Mouse (Mus musculus) embryonic facial prominence, embryonic 14.5 days (tissue): ENCODE measurements at regions not wholly inside any gene's neighbourhood (a gene's known extent, or its start where the extent isn't known, plus 50 kb on each side); places are given as distances from the start of the nearest gene placed in this dataset.

Experiments used
- ATAC-seq: fragments of 200-750 bp; cut with Nextera tagmentation; 2 replicates; pipeline ENCODE4 v1.8.0; 2017; ENCODE audit warnings: low read depth, moderate number of reproducible peaks, moderate TSS enrichment
- DNase-seq: peaks from one replicate; pipeline ENCODE4 v3.0.0-alpha.2; 2015; ENCODE audit warnings: low spot score
- H3K27ac ChIP-seq: fragments of 300-500 bp; sonication (generic); replicated peaks from 2 replicates; pipeline ENCODE4 v1.5.1; 2014; ENCODE audit warnings: low read depth, mild to moderate bottlenecking, low read length, moderate library complexity
- H3K27me3 ChIP-seq: fragments of 300-500 bp; sonication (generic); replicated peaks from 2 replicates; pipeline ENCODE4 v1.6.1; 2014; ENCODE audit warnings: low read length; ENCODE audit not compliant: control insufficient read depth, insufficient read depth
- H3K36me3 ChIP-seq: fragments of 300-500 bp; sonication (generic); 2 replicates; pipeline ENCODE4 v1.6.1; 2014; ENCODE audit warnings: low read length, mixed read lengths; ENCODE audit not compliant: control insufficient read depth, insufficient read depth
- H3K4me1 ChIP-seq: fragments of 300-500 bp; sonication (generic); 2 replicates; pipeline ENCODE4 v1.6.1; 2014; ENCODE audit warnings: antibody characterized with exemption, low read length; ENCODE audit not compliant: control insufficient read depth, insufficient read depth
- H3K4me2 ChIP-seq: fragments of 300-500 bp; sonication (generic); 2 replicates; pipeline ENCODE4 v1.6.1; 2014; ENCODE audit warnings: low read depth, mild to moderate bottlenecking, low read length, moderate library complexity, mixed read lengths
- H3K4me3 ChIP-seq: fragments of 300-500 bp; sonication (generic); 2 replicates; pipeline ENCODE4 v1.5.1; 2014; ENCODE audit warnings: low read depth, mild to moderate bottlenecking, low read length
- H3K9ac ChIP-seq: fragments of 300-500 bp; sonication (generic); 2 replicates; pipeline ENCODE4 v1.6.1; 2014; ENCODE audit warnings: low read depth, mild to moderate bottlenecking, low read length, moderate library complexity, mixed read lengths
- H3K9me3 ChIP-seq: fragments of 300-500 bp; sonication (generic); 2 replicates; pipeline ENCODE4 v1.6.1; 2016; ENCODE audit warnings: low read length; ENCODE audit not compliant: control insufficient read depth
- WGBS: fragments of 180-500 bp; shearing (Covaris S2); extraction: QIAGEN DNeasy Blood & Tissue Kit; methylation state at CpG from one replicate; pipeline ENCODE4 v1.1.7; 2014; 5-methylcytosine and 5-hydroxymethylcytosine counted together

DNA sequence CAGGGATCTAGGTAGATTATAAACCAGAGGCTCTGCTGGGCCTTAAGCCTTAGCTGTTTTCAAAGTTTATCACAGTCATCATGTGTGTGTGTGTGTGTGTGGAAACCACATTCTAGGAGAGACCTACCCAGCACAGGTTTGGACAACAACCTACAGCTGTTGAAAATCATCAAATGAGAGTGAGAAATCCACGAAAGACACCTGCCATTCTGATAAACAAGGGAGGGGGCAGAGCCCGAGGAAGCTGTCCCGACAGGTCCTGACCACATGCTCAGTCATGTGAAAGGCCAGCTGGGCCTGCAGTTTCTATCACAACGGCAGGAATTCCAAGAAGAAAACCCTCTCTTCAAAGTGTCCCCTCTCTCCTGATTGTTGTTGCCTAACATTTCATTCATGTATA lies 114.0 kb upstream of the Atp1b1 start:
- Histone ChIP-seq H3K36me3 (no peaks in the 10 kb centered on the region), H3K9ac (no peak overlapping the region), H3K4me1 (no peaks in the 10 kb centered on the region), H3K4me3 (no peak overlapping the region), H3K27ac (no peak overlapping the region), H3K9me3 (no peaks in the 10 kb centered on the region), H3K27me3 (no peaks in the 10 kb centered on the region), H3K4me2 (no peak overlapping the region)
- ATAC-seq, result no peak
- DNase-seq, result peak; percentile 4
- 58% methylated on average over 4 of the region's 4 CpGs for WGBS

DNA sequence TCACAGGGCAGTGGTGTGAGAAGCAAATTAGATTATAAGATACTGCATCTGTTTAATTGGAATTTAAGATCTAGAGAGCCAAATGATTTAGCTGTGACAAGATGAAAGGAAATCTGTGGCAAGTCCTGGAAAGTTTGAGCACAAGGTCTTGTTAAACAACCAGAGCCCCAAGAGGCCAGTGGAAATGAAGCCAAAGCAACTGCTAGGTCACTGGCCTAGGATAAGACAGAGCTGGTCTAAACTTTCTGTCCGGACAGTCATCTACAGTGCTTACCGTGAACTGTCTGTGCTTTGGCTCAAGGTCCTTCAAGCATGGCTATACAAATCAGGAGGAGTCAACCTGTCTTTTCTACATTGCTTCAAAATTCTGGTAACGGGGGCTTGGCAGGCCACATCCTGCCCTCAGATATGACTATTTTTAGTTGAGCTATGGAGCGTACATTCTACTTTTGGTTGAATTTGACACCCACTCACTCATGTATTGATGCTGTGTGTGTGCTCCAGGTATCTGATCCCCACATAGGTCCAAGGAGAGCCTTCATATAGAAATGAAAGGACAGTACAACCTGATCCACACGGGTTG lies 113.4 kb upstream of the Atp1b1 start:
- ATAC-seq (no peak), DNase-seq (no peak)
- Histone ChIP-seq H3K4me1 (no peaks in the 10 kb centered on the region), H3K9me3 (no peaks in the 10 kb centered on the region), H3K27me3 (no peaks in the 10 kb centered on the region), H3K27ac (no peak overlapping the region), H3K4me3 (no peak overlapping the region), H3K9ac (no peak overlapping the region), H3K36me3 (no peaks in the 10 kb centered on the region), H3K4me2 (no peak overlapping the region)
- WGBS, result 84% methylated on average over 5 of the region's 5 CpGs

DNA sequence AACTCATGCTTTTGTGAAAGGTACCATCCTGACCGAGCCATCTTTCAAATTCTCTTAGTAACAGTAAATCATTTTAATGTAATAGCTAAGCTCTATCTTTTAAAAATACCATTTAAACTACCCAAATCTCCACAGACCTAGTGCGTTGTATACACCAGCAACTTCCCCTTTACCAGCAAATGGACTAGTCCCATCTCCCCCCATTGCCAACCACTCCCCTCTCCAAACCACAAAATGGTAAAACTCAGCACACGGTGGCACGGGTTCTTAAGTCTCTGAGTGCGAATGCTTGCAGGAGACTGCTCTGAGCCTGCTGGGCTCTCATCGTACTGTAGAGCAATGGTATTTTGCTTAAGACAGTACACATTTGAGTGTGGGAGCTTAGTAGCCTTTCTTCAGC lies 106.7 kb upstream of the Atp1b1 start:
- Histone ChIP-seq H3K27me3 (no peaks in the 10 kb centered on the region), H3K4me2 (no peak overlapping the region), H3K27ac (no peak overlapping the region), H3K9ac (no peak overlapping the region), H3K36me3 (no peaks in the 10 kb centered on the region), H3K9me3 (no peaks in the 10 kb centered on the region), H3K4me3 (no peak overlapping the region), H3K4me1 (no peaks in the 10 kb centered on the region)
- ATAC-seq (no peak), DNase-seq (no peak)
- 86% methylated on average over 6 of the region's 6 CpGs for WGBS

DNA sequence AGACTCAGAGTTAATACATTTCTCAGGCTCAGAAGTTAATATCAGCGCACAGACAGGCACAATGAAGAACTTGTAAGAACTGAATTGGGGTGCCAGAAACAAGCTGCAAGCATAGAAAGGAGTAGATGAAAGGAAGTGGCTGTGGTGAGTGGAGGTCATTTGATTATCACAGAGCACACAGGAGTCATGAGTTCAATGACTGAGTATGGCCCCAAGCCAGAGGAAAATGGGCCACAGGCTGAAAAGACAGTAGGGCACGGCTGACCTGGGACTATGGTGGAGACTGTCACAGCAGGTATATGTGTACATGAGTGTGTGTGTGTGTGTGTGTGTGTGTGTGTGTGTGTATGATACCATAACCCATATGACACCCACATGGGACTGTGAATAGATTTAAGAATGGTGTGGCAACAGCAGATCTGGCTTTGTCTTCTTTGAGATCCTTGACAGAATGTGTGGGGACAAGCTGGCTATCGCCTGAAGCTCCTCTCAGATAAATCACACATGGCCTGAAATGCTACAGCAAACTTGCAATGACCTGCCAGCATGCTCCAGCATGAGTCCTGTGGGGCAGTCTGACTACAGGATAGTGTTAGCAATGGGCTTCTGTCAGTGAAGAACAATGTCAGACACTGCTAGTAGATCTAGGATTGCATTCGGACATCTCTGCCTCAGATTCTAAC lies 101.5 kb upstream of the Atp1b1 start:
- H3K4me2 ChIP-seq, result no peak overlapping the region
- H3K9ac ChIP-seq, result no peak overlapping the region
- H3K27me3 ChIP-seq, result no peaks in the 10 kb centered on the region
- DNase-seq (no peak), ATAC-seq (no peak)
- no peak overlapping the region for H3K4me3 ChIP-seq
- 82% methylated on average over 4 of the region's 4 CpGs for WGBS
- no peaks in the 10 kb centered on the region for H3K36me3 ChIP-seq
- no peak overlapping the region for H3K27ac ChIP-seq
- H3K4me1 ChIP-seq, result no peaks in the 10 kb centered on the region
- no peaks in the 10 kb centered on the region for H3K9me3 ChIP-seq

DNA sequence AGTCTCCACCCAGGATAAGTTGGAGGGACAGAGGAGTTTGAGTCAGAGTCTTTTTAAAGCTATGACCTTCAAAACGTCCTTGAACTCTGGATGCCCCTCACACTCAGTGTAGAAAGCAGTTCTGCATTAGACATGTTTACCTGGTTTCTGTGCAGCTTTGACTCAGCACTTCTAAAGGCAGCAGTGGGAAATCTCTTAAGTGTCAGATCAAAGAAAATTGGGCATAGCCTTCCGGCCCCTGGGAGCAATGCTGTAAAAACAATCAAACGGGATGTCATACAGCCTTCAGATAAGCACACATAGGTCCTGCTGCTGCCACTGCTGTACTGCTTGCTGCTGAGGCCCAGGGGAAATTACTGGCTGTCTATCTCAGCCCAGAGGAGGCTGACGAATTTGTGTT lies 94.5 kb upstream of the Atp1b1 start:
- Histone ChIP-seq H3K4me1 (no peaks in the 10 kb centered on the region), H3K27me3 (no peaks in the 10 kb centered on the region), H3K4me3 (no peak overlapping the region), H3K36me3 (no peaks in the 10 kb centered on the region), H3K9ac (no peak overlapping the region), H3K27ac (no peak overlapping the region), H3K9me3 (no peaks in the 10 kb centered on the region), H3K4me2 (no peak overlapping the region)
- DNase-seq (no peak), ATAC-seq (no peak)
- 37% methylated on average over 4 of the region's 4 CpGs for WGBS

DNA sequence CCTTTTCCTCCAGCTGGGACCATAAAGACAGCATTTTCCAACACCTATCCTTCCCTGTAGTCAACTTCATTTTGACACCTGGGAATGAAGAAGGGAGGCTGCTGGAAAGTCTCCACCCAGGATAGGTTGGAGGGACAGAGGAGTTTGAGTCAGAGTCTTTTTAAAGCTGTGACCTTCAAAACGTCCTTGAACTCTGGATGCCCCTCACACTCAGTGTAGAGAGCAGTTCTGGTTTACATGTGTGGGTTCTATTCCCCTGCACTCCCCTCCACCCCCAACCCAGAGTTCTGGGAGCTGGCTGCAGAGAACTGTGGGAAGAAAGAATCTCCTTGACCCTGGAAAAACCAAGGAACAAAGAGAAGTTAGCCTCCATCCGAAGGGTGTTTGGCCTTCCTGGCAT lies 92.9 kb upstream of the Atp1b1 start:
- no peak overlapping the region for H3K4me2 ChIP-seq
- no peaks in the 10 kb centered on the region for H3K4me1 ChIP-seq
- no peaks in the 10 kb centered on the region for H3K27me3 ChIP-seq
- no peak overlapping the region for H3K9ac ChIP-seq
- H3K36me3 ChIP-seq, result no peaks in the 10 kb centered on the region
- no peak overlapping the region for H3K4me3 ChIP-seq
- H3K9me3 ChIP-seq, result no peaks in the 10 kb centered on the region
- ATAC-seq (no peak), DNase-seq (no peak)
- 64% methylated on average over 2 of the region's 2 CpGs for WGBS
- no peak overlapping the region for H3K27ac ChIP-seq

DNA sequence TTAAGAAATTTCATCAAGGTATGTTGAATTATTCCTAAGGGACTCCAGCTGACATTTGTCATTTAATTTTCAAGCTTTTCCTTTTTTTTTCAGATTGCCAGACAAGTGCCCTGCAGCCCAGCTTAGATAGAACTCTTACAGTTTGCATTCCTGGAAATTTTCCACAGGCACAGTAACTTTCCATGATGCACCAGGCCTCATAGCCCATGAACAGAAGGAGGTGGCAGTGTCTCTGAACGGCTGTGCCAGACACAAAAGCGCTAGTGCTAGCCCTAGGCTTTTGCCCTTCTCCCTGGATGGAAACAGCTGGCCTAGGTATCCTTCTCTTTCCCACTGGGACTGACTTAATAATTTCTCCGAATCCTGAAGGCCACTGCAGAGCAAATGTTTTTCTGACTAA lies 92.4 kb upstream of the Atp1b1 start:
- no peaks in the 10 kb centered on the region for H3K36me3 ChIP-seq
- no peak for DNase-seq
- H3K9ac ChIP-seq, result no peak overlapping the region
- 79% methylated on average over 3 of the region's 3 CpGs for WGBS
- no peaks in the 10 kb centered on the region for H3K27me3 ChIP-seq
- ATAC-seq, result no peak
- no peak overlapping the region for H3K4me2 ChIP-seq
- H3K9me3 ChIP-seq, result no peaks in the 10 kb centered on the region
- H3K4me3 ChIP-seq, result no peak overlapping the region
- no peak overlapping the region for H3K27ac ChIP-seq
- no peaks in the 10 kb centered on the region for H3K4me1 ChIP-seq

DNA sequence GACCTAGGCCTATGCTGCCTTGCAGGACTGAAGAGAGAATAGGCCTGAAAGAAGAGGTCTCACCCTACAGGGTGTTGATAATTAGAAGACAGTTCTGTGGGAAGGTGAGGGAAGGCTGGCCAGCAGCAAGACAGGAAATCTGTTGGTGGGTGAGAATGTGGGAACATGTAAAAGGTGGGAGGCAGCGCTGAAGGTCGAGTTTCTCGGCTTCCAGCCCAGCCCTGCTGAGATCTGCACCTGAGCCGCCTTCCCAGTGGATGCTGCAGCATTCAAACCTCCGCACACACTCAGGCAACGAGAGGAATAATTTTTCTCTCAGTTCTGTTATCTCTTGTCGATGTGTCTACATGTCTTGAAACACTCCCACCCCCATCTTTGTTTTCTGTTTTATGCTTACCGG lies 89.9 kb upstream of the Atp1b1 start:
- Histone ChIP-seq H3K27me3 (no peaks in the 10 kb centered on the region), H3K36me3 (no peaks in the 10 kb centered on the region), H3K9ac (no peak overlapping the region), H3K9me3 (no peaks in the 10 kb centered on the region), H3K4me2 (no peak overlapping the region), H3K4me1 (no peaks in the 10 kb centered on the region), H3K4me3 (no peak overlapping the region), H3K27ac (no peak overlapping the region)
- 73% methylated on average over 8 of the region's 8 CpGs for WGBS
- no peak for ATAC-seq
- no peak for DNase-seq

DNA sequence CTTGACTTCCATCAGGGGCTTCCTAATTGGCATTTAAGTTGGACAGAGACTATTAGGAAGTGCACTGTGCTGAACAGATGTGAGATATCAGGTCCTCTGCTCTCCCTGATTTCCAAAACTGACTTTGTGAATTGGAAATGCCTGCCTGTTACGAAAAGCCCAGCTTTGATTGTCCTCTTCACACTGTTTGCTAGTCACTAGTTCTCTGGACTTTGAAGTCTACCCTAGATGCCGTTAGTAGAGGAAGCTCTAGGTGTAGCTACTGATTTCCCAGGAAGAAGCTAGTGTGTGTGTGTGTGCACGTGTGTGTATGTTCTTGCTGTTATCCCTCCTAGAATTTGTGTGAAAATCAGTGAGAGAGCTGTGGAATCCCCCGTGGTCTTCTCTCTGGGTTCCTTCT lies 87.7 kb upstream of the Atp1b1 start:
- Histone ChIP-seq H3K27ac (no peak overlapping the region), H3K9ac (no peak overlapping the region), H3K4me2 (no peak overlapping the region), H3K9me3 (no peaks in the 10 kb centered on the region), H3K4me1 (no peaks in the 10 kb centered on the region), H3K36me3 (no peaks in the 10 kb centered on the region), H3K4me3 (no peak overlapping the region), H3K27me3 (no peaks in the 10 kb centered on the region)
- ATAC-seq (no peak), DNase-seq (no peak)
- WGBS, result 70% methylated on average over 4 of the region's 4 CpGs
